Mouse (Mus musculus) myocyte (in vitro differentiated cells): ENCODE data around the gene Gm7879.

Experiments used
- E2F4 ChIP-seq: IDR thresholded peaks from one replicate; pipeline ENCODE4 v1.6.1; 2011; ENCODE audit warnings: mild to moderate bottlenecking, control low read depth, moderate library complexity; ENCODE audit not compliant: insufficient read depth
- MAX ChIP-seq: IDR thresholded peaks from one replicate; pipeline ENCODE4 v1.6.1; 2011; ENCODE audit warnings: low read depth, mild to moderate bottlenecking, control low read depth
- POLR2A ChIP-seq: IDR thresholded peaks from one replicate; pipeline ENCODE4 v1.6.1; 2011; ENCODE audit warnings: low read depth, mild to moderate bottlenecking, control low read depth, moderate library complexity; ENCODE audit not compliant: insufficient read length
- USF1 ChIP-seq: IDR thresholded peaks from one replicate; pipeline ENCODE4 v1.6.1; 2011; ENCODE audit warnings: low read depth, mild to moderate bottlenecking, control low read depth, moderate library complexity

DNA sequence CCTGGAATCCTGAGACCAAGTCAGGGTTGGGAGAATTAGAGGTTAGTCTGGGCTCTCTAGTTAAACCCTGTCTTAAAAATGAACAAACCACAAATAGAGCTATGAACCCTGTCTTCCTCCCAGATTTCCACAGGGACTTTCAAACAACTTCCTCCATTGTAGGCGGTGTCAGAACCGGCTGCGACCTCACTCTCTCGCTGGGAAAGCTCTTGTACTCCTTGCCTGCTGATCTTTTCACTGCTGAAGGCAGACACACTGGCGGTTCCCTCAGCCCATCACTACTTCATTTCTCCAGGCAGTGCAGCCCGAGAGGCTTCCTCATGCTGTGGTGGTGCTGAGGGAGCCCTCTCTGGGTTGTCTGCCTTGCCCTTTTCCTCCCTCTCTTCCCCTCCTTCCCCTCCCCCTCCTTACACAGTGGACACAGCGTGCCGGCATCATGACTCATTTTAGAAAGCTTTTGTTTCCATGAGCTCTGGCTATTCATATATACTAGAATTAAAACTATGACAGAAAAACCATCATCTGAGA is 35.9 kb downstream of the Gm7879 start:
- no peak for TF ChIP-seq E2F4
- TF ChIP-seq USF1 = no peak
- no peak for TF ChIP-seq MAX
- TF ChIP-seq POLR2A = no peak
